Mouse (Mus musculus) spleen, postnatal 36 days (tissue): ENCODE data around the gene Ckap4.
"Not testable (repeated sequence)": the region's sequence is repeated elsewhere in the genome, so short reads cannot be mapped to it uniquely, and the experiment has no call there.

Experiments used
- DNase-seq, 2 experiments: peaks; one replicate each; pipeline ENCODE4 v3.0.0; 2022; ENCODE audit warnings: low spot score in 2 of 2, mixed read lengths in 1 of 2

The Ckap4 gene

DNA sequence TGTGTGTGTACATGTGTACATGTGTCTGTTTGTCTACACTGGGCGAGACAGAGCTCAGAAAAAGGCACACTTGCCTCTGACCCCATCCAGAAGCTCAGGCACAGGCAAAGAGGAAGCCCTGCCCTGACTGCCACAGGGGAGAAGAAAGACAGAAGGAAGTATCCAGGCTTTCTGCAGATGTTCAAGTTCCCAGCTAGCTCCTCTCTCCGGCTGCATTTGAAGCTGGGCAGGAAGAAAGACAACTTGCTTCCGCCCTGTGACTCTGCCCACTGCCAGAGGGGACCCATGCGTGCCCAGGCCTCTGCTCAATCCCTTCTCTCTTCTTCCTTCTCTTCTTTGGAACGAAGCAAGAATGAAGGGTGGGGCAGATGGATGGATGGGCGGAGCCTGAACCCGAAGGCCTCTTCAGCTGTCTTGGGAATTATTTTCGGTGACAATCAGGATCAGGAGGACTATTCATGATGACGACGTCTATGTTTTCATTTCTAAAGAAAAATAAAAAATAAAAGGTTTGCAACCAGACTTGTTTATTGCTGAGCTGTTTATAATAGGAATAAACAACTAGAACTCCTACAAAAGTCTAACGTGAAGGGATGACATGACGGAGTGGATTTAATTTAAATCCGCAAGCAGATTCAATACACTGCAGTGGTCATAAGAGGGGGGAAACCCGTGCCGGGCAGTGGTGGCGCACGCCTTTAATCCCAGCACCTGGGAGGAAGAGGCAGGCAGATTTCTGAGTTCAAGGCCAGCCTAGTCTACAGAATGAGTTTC lies 15.5 kb upstream of the Ckap4 start:
- peak in 1 of 2 experiments; percentile 23 for DNase-seq

DNA sequence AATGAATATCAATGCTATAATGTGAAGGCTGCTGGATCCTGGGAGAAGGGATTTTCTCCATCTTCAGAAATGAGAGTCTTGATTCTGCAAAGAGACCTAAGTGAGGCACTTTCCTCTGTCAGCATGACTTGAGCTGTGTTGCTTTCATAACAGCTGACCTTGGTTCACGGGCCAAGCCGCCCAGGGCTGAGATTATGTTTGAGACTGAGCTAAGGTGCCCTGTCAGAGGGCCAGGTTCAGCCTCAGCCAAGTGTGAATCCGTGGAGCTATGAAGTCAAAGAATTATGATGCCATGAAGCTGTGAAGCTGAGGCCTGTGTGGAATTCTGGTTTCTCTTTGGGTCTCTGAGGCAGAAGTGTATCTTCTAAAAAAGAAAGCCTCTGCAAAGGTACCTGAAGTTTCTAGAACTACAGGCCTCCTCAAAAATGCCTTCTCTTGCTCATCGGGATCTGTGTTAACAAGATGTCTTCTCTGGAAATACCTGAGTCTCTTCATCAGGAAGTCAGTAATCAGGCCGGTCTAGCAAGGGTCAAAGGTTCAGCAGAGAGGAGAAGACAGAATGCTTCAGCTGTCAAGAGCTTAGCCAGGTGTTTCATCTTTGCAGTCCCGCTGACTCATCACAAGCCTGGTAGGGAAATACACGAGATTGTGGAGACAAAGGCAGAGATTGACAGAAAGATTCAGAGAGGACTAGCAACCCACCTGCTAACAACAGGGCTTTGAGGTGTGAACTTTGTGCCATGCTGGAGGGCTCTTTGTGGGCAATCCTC lies 11.2 kb upstream of the Ckap4 start:
- no peak for DNase-seq

DNA sequence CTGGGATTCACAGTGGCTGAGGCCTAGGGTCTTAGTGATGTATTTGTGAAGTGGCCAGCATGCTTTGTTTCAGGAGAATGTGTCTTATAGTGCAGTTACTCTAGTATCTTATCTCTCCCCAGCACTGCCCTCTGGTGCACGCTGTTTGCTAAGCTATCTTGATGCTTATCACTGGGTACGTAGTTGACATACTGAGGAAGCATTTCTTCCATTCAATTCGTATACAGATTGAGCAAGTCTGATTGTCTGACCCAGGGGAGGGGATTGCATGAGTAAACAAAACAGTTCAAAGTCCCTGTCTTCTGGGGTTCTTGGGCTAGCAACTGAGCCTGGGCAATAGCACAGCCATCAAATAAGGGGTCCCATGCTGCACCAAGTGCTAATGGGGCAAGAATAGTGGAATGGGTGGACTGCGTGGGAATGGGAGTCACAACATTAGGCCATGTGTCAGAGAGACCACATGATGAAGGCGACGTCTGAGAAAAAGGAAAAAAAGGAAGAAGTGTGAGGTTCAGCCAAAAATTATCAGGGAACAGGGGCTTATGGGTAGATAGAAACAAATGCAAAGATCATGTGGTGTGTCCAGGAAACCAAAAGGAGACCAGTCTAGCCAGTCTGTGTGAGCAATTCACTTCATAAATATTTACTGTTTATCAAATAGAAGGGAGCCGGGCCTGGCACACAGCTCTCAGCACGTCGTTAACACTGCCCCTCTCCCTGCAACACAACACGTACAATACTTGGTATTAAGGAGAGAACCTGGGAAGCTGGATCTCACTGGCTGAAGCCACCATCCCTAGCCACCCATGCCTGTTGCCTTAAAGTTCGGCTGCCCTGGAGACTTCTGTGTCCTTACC lies 9.2 kb upstream of the Ckap4 start:
- no peak for DNase-seq

DNA sequence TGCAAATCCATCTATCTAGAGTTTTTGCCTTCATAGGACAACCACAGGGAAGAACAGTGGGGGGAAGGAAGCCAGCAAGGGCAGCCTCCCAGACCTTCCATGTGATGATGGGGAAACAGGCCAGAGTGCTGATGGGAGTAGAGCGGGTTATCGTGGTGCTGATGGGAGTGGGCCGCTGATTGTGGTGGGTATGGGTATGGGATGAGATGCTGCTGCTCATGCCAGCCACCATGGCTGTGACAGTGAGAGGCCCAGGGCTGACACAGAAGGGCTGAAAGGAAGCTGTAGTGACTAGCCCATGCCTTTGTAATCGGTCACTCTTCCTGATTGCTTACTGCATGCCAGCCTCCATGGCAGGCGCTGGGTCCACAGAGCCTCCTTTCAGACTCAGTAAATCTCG lies 5.8 kb upstream of the Ckap4 start:
- DNase-seq, result no peak

DNA sequence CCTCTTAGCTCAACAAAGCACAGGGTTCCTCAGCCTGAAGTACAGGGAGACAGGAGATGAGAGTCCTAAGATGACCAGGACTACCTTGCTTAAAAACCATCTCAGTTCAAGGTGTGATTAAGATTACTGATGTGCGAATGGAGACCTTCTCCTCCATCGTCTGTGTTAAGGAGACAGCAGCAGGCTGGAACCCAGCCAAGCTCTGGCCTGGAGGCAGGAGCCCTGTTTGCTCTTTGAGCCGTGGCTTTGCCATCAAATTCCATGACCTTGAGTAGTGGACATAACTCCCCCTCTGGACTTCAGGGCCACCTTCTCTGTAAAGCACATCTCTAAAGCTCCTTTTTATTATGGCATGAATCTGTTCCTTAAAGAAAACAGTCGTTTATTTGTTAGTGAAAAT lies 2.0 kb upstream of the Ckap4 start:
- DNase-seq, result no peak

GRCm38 (mm10) chr10:84535458-84535857 lies 1.6 kb upstream of the Ckap4 start:
- DNase-seq, result no peak

DNA sequence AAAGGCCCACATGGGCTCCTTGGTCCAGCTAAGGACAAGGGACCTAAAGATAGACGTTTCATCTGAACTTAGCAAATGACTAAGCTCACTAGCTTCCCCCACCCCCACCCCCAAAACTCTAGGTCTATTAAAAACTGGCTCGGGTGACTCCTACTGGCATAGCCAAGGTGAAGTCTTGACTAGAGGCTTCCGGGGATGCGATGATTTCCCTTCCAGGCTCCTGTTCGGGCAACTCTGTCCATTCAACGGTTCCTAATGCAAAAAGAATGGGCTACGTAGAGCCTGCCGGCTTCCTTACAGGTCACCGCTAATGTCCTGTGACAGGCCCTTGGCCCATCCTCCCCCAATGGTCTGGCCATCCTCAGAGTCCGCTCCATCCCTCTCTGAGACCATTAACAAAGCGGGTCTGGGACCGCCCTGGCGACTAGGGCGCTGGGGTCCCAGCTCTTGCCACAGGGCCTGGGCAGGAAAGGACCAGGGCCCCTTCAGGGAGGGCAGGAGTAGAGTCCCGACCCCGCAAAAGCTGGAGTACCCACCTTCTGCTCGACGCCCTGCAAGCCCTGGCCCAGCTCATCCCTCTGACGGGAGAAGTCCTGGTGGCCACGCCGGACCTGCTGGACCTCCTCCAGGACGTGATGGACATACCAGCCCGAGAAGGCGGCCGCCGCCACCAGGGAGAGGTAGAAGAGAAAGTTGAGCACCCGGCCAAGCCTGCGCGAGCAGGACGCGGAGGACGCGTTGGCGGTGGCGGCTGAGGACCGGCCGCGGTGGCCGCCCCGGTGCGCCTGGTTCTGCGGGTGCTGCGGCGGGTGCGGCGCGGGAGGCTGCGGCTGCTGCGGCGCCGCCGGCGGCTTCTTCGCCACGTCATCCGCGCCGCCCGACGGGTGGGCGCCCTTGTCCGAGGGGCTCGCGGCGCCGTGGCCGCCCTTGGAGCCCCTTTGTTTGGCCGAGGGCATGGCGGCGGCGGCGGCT lies 665 bp downstream of the Ckap4 start:
- DNase-seq, result peak; percentile 14 to 16

GRCm38 (mm10) chr10:84532191-84532889 lies 1.5 kb downstream of the Ckap4 start:
- no peak for DNase-seq

DNA sequence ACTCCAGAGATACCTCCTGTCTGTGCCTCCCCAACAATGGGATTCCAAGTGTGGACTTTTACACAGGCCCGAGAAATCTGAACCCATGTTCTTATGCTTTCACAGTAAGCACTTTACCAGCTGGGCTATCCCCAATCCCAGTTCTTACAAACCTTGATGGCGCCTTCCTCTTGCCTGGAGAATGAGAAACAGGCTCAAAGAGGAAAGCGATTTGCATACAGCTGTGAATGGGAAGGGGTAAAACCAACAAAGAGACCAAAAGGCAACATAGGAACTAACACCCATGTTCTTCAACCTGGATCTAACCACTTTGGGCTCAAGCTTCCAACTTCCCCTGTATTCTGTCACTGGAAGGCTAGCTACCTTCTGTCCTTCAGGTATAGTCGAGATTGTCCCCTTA lies 2.3 kb downstream of the Ckap4 start:
- DNase-seq, result no peak

DNA sequence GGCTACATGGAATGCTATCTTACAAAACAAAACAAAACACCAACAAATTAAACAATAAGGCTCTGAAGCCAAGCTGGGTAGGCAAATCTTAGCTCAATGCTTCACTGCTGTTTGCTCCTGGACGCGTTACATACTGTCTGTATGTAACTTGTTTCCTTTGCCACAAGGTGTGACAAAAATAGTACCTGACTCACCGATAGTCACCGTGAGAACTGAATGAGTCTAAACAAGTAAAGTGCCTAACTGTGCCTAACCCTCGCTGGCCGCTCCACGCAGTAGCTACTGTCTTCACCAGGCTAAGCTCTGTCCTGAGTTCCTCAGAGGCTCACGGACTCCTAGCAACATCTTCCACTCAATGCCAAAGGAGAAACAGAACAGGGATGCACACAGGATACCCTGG lies 3.5 kb downstream of the Ckap4 start:
- no peak for DNase-seq

DNA sequence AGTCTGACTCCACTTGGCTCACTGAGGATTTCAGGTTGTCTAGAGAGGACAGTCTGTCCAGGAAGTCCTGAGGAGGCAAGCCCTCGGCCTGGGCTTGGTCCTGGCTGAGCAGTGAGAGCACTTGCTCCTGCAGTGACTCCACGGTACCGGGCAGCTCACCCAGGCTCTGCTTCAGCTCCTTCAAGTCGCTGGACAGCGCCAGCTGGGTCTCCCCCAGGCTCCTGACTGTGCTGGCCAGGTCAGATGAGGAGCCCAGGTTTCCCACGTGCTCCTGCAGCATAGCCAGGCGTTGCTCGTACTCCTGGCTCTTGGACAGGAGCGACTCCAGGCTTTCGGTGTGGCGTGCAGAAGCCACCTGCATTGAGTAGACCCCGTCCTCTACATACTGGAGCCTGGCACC lies 6.2 kb downstream of the Ckap4 start:
- no peak for DNase-seq

GRCm38 (mm10) chr10:84527070-84527469 lies 6.8 kb downstream of the Ckap4 start:
- no peak for DNase-seq

DNA sequence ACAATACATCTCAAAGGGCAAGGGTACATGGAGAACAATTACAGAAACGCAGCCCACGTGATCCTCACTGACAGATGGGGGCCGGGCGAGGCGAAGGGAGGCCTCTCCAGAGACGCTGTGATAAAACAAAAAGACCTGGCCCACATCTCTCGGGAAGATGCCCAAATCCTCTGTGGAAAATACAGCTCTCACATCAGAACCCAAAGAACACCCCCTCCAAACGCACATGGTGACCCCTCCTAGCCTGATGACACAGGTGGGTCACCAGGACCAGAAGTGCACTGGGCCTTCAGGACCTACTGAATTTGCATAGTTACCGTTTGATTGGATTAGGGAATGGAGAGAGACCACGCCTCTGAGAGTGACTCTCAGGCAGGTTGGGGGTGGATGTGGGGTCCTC lies 7.4 kb downstream of the Ckap4 start:
- DNase-seq, result no peak

DNA sequence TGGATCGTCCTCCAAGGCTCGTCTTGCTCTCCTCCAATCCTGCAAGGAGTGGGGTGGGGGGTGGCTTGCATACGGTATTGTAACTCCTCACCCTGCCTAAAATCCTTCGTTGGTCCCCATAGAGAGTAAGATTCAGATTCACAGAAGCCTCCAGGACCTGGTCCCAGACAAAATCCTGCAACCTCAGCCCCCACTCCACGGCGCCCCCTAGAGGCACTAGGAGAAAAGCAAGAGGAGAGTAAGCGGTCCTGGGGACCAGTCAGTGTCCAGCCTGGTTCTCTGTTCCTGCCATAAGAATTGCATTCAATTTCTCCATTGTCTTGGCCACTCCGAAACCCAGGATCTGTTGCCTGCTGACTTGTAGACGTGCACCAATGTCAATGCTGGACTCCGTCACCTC lies 10.2 kb downstream of the Ckap4 start:
- no peak for DNase-seq

DNA sequence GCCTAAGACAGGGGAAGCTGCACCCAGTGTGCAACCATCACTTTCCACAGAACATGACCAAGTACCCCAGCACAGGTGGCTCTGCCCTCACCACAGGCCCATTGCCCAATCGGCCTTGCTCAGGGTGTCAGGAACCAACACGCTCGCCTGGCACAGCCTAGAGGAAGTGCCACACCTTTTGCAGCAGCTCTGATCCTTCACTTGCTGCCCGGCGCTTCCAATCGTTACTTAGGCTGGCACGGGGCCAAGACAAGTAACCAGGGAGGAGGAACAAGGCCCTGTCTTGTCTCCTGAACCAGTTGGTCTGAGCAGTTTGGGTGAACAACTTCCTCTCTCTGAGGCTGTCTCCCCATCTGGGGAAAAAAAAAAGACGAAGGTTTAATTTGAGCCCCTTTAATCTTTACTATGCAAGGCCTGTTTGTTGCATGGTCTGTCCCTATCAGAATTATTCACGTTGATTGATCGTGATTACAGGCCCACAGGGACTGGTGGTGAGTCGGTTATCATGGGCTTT lies 17.4 kb downstream of the Ckap4 start:
- peak; percentile 55 to 69 for DNase-seq

DNA sequence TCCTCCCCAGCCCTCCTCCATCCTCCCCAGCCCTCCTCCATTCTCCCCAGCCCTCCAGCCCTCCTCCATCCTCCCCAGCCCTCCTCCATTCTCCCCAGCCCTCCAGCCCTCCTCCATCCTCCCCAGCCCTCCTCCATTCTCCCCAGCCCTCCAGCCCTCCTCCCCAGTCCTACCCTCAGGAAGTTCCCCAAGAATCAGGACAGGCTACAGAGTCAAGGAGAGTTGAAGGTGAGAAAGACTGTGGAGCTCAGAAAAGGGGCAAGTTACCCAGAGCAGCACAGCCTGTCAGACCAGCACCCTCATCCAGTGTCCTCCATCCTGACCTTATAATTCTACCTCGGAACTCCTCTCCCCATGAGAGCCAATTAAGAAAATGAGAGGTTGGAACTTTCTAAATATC lies 17.9 kb downstream of the Ckap4 start:
- not testable (repeated sequence) for DNase-seq

DNA sequence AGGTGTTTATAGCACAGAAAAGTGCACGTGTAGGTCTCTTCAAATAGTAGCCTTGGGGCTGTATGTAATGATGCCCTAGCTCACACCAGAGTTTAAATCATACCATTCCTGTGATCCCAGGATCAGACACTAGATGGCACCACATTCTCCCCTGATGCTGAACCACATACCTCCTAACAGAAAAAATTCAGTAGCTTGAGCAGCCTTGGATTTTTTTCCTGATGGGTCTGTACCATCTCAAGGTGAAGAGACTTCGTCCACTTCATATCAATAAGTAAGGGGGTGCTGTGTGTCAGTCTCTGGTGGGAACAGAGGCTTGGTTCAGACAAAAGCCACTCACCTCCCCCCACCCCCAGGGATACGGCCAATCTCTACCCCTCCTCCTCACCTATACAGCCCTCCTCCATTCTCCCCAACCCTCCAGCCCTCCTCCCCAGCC lies 18.3 kb downstream of the Ckap4 start:
- DNase-seq, result peak; percentile 70 to 72

DNA sequence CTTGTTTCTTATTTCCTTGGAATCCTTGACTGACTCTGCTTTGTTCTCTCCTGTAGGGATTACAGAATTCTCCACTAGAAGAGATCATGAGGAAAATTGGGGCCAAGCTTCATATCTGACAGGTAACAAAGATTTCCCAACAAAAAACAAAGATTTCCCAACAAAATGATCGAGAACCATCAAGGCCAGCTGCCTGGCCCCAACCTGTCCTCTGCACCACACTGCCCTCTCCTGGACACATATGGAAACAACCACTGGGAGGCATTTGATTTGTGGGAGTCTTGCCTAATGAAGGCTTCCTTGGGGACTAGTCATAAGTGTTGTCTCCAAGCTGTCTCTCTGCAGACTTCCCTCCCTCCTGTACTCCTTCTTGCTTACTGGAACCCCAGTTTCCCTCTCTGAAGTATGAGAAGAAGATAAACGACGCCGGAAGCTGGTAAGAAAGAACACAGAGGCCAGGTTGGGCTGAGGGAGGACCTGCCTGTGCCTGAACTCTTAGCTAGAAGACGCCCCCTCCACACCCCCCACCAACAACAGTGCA lies 19.8 kb downstream of the Ckap4 start:
- DNase-seq, result peak; percentile 47 to 67

DNA sequence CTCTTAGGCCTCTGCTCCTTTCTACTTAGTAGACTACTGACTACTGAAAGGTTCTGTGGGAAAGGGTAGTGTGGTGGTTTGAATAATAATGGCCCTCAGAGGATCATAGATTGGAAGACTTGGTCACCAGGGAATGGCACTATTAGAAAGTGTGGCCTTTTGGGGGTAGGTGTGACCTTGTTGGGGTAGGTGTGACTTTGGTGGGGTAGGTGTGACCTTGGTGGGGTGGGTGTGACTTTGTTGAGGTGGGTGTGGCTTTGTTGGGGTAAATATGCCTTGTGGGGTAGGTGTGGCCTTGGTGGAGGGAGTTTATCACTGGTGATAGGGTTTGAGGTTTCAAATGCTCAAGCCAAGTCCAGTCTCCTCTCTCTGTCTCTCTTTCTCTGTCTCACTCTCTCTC lies 21.1 kb downstream of the Ckap4 start:
- DNase-seq, result no peak

- DNase-seq, result no peak
Measured at GRCm38 (mm10) chr10:84508603-84509002, 25.3 kb downstream of the Ckap4 start.
